Mouse (Mus musculus): ENCODE measurements at regions not wholly inside any gene's neighbourhood (a gene's known extent, or its start where the extent isn't known, plus 50 kb on each side); places are given as distances from the start of the nearest gene placed in this dataset.
A peak's percentile ranks its signal among the peaks of the same experiment; 100 is the strongest.

DNA sequence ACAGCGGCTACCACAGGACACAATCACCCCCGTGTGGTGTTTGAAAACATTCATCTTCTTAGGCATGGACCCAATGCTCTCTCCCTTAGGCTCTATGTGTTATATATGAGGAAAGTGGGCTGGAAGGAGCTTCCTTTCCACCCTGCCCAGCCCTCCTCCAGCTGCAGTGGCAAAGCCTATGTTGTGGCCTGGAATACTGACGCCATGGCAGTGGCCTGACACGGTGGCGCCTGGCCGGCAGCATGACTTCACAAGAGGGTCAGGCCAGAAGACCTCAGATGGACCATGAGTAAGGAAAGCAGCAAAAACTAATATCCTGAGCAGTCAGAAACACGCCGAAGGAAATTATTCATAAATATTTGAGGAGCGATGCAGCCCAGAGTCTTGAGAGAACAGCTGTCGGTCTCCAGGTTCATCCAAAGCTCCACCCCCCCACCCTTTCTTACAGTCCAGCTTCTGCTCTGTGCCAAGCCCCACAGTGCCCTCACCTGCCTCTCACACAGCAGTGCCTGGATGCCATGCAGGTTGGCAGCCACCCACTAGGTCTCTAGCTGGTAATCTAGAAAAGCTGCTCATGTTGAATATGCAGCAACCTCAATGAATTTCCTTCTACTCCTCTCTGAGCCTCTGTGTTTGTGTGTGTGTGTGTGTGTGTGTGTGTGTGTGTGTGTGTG, 577.3 kb upstream of the Clint1 start:
- DNase-seq (ENCODE audit: extremely low spot score, low spot score), result no peak
- 96% methylated on average over 10 of the region's 10 CpGs for WGBS
- no peak overlapping the region for H3K4me3 ChIP-seq
- no peaks in the 10 kb centered on the region for H3K27me3 ChIP-seq (ENCODE audit: poor library complexity, severe bottlenecking)
- no peaks in the 10 kb centered on the region for H3K4me1 ChIP-seq
- H3K9me3 ChIP-seq, result no peaks in the 10 kb centered on the region
- H3K36me3 ChIP-seq (replicated peaks), result no peaks in the 10 kb centered on the region
- no peak overlapping the region for H3K27ac ChIP-seq

GRCm38 (mm10) chr11:45275170-45275569, 576.7 kb upstream of the Clint1 start:
- no peak for DNase-seq (ENCODE audit: extremely low spot score, low spot score)
- Histone ChIP-seq H3K4me1 (no peaks in the 10 kb centered on the region), H3K9me3 (no peaks in the 10 kb centered on the region), H3K27me3 (ENCODE audit: poor library complexity, severe bottlenecking) (no peaks in the 10 kb centered on the region), H3K27ac (no peak overlapping the region), H3K36me3 (replicated peaks) (no peaks in the 10 kb centered on the region), H3K4me3 (no peak overlapping the region)
- 90% methylated on average over 3 of the region's 3 CpGs for WGBS

- Histone ChIP-seq H3K4me1 (no peaks in the 10 kb centered on the region), H3K27ac (no peak overlapping the region), H3K27me3 (ENCODE audit: poor library complexity, severe bottlenecking) (no peaks in the 10 kb centered on the region), H3K36me3 (replicated peaks) (no peaks in the 10 kb centered on the region), H3K4me3 (no peak overlapping the region), H3K9me3 (no peaks in the 10 kb centered on the region)
- DNase-seq (ENCODE audit: extremely low spot score, low spot score), result no peak
- WGBS, result 77% methylated on average over 2 of the region's 2 CpGs
Measured at GRCm38 (mm10) chr11:45296772-45297171, 555.1 kb upstream of the Clint1 start.

- H3K36me3 ChIP-seq (replicated peaks), result no peaks in the 10 kb centered on the region
- no peaks in the 10 kb centered on the region for H3K4me1 ChIP-seq
- H3K9me3 ChIP-seq, result no peaks in the 10 kb centered on the region
- DNase-seq (ENCODE audit: extremely low spot score, low spot score), result no peak
- no peaks in the 10 kb centered on the region for H3K27me3 ChIP-seq (ENCODE audit: poor library complexity, severe bottlenecking)
- H3K27ac ChIP-seq, result no peak overlapping the region
- 92% methylated on average over 6 of the region's 6 CpGs for WGBS
- H3K4me3 ChIP-seq, result no peak overlapping the region
Measured at GRCm38 (mm10) chr11:45311934-45312333, 539.9 kb upstream of the Clint1 start.

- Histone ChIP-seq H3K27ac (no peak overlapping the region), H3K36me3 (replicated peaks) (no peaks in the 10 kb centered on the region), H3K4me1 (no peaks in the 10 kb centered on the region), H3K4me3 (no peak overlapping the region), H3K9me3 (no peaks in the 10 kb centered on the region), H3K27me3 (ENCODE audit: poor library complexity, severe bottlenecking) (no peaks in the 10 kb centered on the region)
- 93% methylated on average over 5 of the region's 5 CpGs for WGBS
- DNase-seq (ENCODE audit: extremely low spot score, low spot score), result no peak
Measured at GRCm38 (mm10) chr11:45323766-45324165, 528.1 kb upstream of the Clint1 start.

- no peaks in the 10 kb centered on the region for H3K36me3 ChIP-seq (replicated peaks)
Measured at GRCm38 (mm10) chr11:45330319-45330718, 521.5 kb upstream of the Clint1 start.

GRCm38 (mm10) chr11:45333756-45334155, 518.1 kb upstream of the Clint1 start:
- H3K9me3 ChIP-seq, result no peaks in the 10 kb centered on the region
- H3K4me3 ChIP-seq, result no peak overlapping the region
- H3K27me3 ChIP-seq (ENCODE audit: poor library complexity, severe bottlenecking), result no peaks in the 10 kb centered on the region
- no peak for DNase-seq (ENCODE audit: extremely low spot score, low spot score)
- 89% methylated on average over 3 of the region's 3 CpGs for WGBS
- H3K36me3 ChIP-seq (replicated peaks), result no peaks in the 10 kb centered on the region
- H3K27ac ChIP-seq, result no peak overlapping the region
- no peaks in the 10 kb centered on the region for H3K4me1 ChIP-seq

More at GRCm38 (mm10) chr11:45330319-45330718, 521.5 kb upstream of the Clint1 start:
- Histone ChIP-seq H3K9me3 (no peaks in the 10 kb centered on the region), H3K4me1 (no peaks in the 10 kb centered on the region), H3K27me3 (ENCODE audit: poor library complexity, severe bottlenecking) (no peaks in the 10 kb centered on the region), H3K27ac (no peak overlapping the region), H3K4me3 (no peak overlapping the region)
- no peak for DNase-seq (ENCODE audit: extremely low spot score, low spot score)
- WGBS, result 84% methylated on average over 2 of the region's 2 CpGs

DNA sequence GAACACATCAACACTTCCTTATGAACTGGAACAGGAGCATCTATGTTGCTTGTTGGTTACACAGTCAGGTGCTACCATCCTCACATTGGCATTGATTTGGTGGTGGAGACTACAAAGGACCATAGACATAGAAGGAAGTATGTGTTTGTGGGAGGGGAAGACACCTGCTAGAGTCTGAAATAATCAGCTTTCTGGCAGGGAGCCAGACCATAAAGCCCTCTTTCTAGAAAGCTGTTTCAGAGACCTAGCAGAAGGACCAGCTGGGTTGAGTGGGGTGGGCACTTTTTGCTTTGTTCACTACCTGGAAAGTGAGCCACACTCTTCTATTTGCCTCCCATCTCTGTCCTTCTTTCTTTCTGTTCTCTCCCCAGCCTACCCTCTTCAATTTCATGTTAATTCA, 502.5 kb upstream of the Clint1 start:
- Histone ChIP-seq H3K27me3 (ENCODE audit: poor library complexity, severe bottlenecking) (no peaks in the 10 kb centered on the region), H3K4me3 (no peak overlapping the region), H3K36me3 (replicated peaks) (no peaks in the 10 kb centered on the region), H3K27ac (no peak overlapping the region), H3K4me1 (no peaks in the 10 kb centered on the region; the same call in 1 of the 2 replicates), H3K9me3 (no peaks in the 10 kb centered on the region)
- no peak for DNase-seq (ENCODE audit: extremely low spot score, low spot score)

GRCm38 (mm10) chr11:45365343-45365742, 486.5 kb upstream of the Clint1 start:
- Histone ChIP-seq H3K4me1 (no peaks in the 10 kb centered on the region), H3K4me3 (no peak overlapping the region), H3K27me3 (ENCODE audit: poor library complexity, severe bottlenecking) (no peaks in the 10 kb centered on the region), H3K27ac (no peak overlapping the region), H3K36me3 (replicated peaks) (no peaks in the 10 kb centered on the region), H3K9me3 (no peaks in the 10 kb centered on the region)
- WGBS, result 94% methylated on average over 3 of the region's 3 CpGs
- DNase-seq (ENCODE audit: extremely low spot score, low spot score), result no peak

DNA sequence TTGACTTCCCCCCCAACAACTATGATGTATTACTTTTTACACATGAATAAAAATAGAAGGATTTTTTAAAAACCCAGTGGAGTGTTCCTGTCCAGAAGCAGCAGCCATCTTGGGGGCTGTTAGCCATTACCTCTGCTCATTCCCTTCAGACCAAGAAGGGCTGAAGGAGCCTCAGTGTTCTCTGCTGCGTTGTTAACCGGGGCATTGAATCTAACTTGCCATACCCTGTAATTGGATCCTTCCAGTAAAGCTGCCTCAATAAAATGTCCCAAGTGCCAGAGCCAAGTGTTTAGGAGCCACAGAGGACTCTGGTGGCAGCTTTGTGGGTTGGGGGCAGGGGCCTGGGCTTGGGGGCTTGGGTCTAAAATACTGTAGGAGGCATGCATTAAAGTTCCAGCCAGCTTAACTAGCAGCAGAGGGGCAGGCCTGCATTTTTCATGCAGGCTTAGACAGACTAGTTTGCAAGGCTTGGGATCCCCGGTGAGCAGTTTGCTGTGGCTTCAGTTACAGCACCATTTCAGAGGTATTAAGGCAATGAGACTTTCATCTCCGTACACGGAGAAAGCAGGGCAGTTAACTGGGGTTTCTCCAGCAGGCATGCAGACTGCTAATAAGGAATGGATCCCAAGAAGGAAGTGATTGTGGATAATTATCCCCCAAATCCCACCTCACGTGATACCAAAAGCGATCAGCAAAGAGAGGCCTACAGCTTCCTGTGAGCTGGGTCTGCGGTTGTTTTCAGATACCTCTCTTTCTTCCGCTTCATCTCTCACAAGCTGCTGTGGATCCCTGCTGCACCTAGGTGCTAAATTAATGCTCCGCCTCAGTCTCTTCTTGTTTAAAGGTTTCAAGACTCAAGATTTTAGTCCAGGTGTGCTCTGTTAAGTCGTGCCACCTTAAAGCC, 462.4 kb upstream of the Clint1 start:
- 62% methylated on average over 11 of the region's 11 CpGs for WGBS
- Histone ChIP-seq H3K27ac (peak overlapping the region; percentile 49; the same call in 1 of the 2 replicates), H3K27me3 (ENCODE audit: poor library complexity, severe bottlenecking) (no peaks in the 10 kb centered on the region), H3K36me3 (replicated peaks) (no peaks in the 10 kb centered on the region), H3K4me3 (no peak overlapping the region), H3K4me1 (peaks cover 9% of the 10 kb centered on the region), H3K9me3 (no peaks in the 10 kb centered on the region)
- DNase-seq (ENCODE audit: extremely low spot score, low spot score), result no peak

DNA sequence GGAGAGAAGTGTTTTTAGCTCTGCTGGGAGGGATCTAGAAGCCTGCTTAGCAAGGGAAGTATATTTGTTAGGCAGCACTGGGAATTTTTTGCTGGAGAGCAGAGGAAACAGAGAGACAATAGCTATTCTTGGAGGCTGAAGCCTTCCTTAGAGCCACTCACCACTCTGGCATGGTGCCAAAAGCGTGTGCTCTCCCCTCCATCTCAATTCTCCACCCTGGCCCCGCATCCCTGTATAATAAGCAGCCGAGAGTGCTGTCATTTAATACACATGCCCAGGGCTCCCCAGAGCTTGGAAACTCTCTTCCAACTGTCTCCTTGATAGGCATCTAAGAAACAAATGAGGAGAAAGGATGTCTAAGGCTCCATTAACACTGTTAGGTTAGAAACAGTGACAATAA, 455.8 kb upstream of the Clint1 start:
- Histone ChIP-seq H3K4me3 (no peak overlapping the region), H3K27me3 (ENCODE audit: poor library complexity, severe bottlenecking) (no peaks in the 10 kb centered on the region), H3K9me3 (no peaks in the 10 kb centered on the region), H3K4me1 (no peaks in the 10 kb centered on the region), H3K36me3 (replicated peaks) (no peaks in the 10 kb centered on the region), H3K27ac (no peak overlapping the region)
- DNase-seq (ENCODE audit: extremely low spot score, low spot score), result no peak
- WGBS, result 76% methylated on average over 3 of the region's 3 CpGs

- Histone ChIP-seq H3K4me1 (no peaks in the 10 kb centered on the region), H3K27ac (no peak overlapping the region), H3K4me3 (no peak overlapping the region), H3K9me3 (no peaks in the 10 kb centered on the region), H3K27me3 (ENCODE audit: poor library complexity, severe bottlenecking) (no peaks in the 10 kb centered on the region), H3K36me3 (replicated peaks) (no peaks in the 10 kb centered on the region)
- DNase-seq (ENCODE audit: extremely low spot score, low spot score), result no peak
- 67% methylated on average over 6 of the region's 6 CpGs for WGBS
Measured at GRCm38 (mm10) chr11:45398188-45398587, 453.7 kb upstream of the Clint1 start.

GRCm38 (mm10) chr11:45404377-45405029, 447.3 kb upstream of the Clint1 start:
- H3K36me3 ChIP-seq (replicated peaks), result no peaks in the 10 kb centered on the region
- no peaks in the 10 kb centered on the region for H3K27me3 ChIP-seq (ENCODE audit: poor library complexity, severe bottlenecking)
- no peaks in the 10 kb centered on the region for H3K4me1 ChIP-seq
- WGBS, result 84% methylated on average over 10 of the region's 10 CpGs
- DNase-seq (ENCODE audit: extremely low spot score, low spot score), result no peak
- no peaks in the 10 kb centered on the region for H3K9me3 ChIP-seq
- H3K27ac ChIP-seq, result no peak overlapping the region
- H3K4me3 ChIP-seq, result no peak overlapping the region

All from forebrain, embryonic 10.5 days (tissue).